ENCODE assay signal across 11 mouse cellular contexts in the genomic region with DNA sequence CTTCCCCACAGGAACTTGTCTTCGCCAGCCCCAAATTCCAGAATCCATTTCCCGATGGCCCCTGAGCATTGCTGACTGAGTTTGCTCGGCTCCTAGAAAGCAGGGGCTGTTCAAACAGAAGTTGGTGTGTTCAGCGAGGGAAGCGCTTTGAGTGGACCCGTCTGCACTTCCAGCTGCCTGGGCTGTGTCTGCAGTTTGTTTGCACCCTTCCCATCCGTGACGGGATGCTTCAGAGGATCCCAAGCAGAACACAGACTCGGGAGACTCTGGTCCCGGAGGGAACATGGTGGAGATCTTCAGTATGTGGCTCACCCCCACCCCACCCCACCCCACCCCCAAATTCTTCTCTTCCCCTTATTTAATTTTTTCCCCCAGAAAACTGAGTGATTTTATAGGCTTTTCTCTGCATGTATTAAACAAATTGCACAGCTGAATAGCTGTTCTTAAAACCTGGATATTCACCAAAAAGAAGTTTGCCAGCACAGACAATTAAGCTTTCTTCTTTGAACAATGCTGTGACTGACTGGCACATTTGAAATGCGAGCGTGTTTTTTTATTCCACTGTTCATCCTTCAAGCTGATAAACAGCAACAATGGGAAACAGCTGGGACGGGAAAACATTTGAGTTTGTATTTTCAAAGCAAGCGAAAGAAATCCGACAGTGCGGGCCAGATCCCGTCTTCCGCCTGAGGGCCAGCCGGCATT.
A peak's percentile ranks its signal among the peaks of the same experiment; 100 is the strongest.
DNase-seq lines count a peak whose midpoint lies in the region; ATAC-seq and TF ChIP-seq lines count a peak whose summit lies in the region.
"Had no signal": no experiment of that assay in that cellular context is flagged by ENCODE, and none has a peak within 500 bp of the region (broad histone marks: within the 10 kb centered on the region; RNA-seq: fewer than 3 reads in every experiment).

No protein-coding gene starts in this region.

- ATAC-seq in forebrain, embryonic 12.5 days (ENCODE audit: low FRiP score), result no peak
- no peak for ATAC-seq in forebrain, embryonic 11.5 days (replicated peaks; ENCODE audit: low FRiP score)
- peak; percentile 51; the same call in 1 of the 2 replicates for ATAC-seq in hindbrain, postnatal 0 days
- no peak for ATAC-seq in stomach, postnatal 0 days (ENCODE audit: low FRiP score, low TSS enrichment)
- ATAC-seq: inflammation-experienced regulatory T-cells, adult 6 months had no signal

- H3K9ac ChIP-seq in forebrain, embryonic 12.5 days, result no peak overlapping the region
- H3K9ac ChIP-seq in forebrain, embryonic 11.5 days (ENCODE audit: low read length), result no peak overlapping the region
- no peak overlapping the region for H3K9ac ChIP-seq in hindbrain, postnatal 0 days (replicated peaks; ENCODE audit: low read length)
- H3K9ac ChIP-seq in stomach, postnatal 0 days (ENCODE audit: low read length), result no peak overlapping the region
- H3K9ac ChIP-seq: liver, embryonic 13.5 days had no signal

- no peak for TF ChIP-seq CTCF in hindbrain, postnatal 0 days (IDR thresholded peaks at IDR 0.05; ENCODE audit: low read depth)
- TF ChIP-seq CTCF in stomach, postnatal 0 days (IDR thresholded peaks at IDR 0.05; ENCODE audit: low read depth), result no peak

- no peaks in the 10 kb centered on the region for H3K36me3 ChIP-seq in forebrain, embryonic 12.5 days (replicated peaks)
- no peaks in the 10 kb centered on the region for H3K36me3 ChIP-seq in forebrain, embryonic 11.5 days (ENCODE audit: control insufficient read depth, insufficient read depth, low read length)
- no peaks in the 10 kb centered on the region for H3K36me3 ChIP-seq in hindbrain, postnatal 0 days (ENCODE audit: insufficient read depth, low read length)
- no peaks in the 10 kb centered on the region for H3K36me3 ChIP-seq in stomach, postnatal 0 days (ENCODE audit: control insufficient read depth, insufficient read depth, low read length)
- H3K36me3 ChIP-seq: liver, embryonic 13.5 days had no signal

- no peaks in the 10 kb centered on the region for H3K9me3 ChIP-seq in forebrain, embryonic 12.5 days
- no peaks in the 10 kb centered on the region; the same call in 1 of the 2 replicates for H3K9me3 ChIP-seq in forebrain, embryonic 11.5 days (ENCODE audit: control insufficient read depth, low read length)
- H3K9me3 ChIP-seq in hindbrain, postnatal 0 days (ENCODE audit: low read length), result 0 out of 2 replicates have a peak, but pooled peaks cover 2% of the 10 kb centered on the region
- no peaks in the 10 kb centered on the region for H3K9me3 ChIP-seq in stomach, postnatal 0 days (ENCODE audit: control insufficient read depth, low read length)
- H3K9me3 ChIP-seq: liver, embryonic 13.5 days had no signal

- 0 out of 2 replicates have a peak overlapping the region, but pooled peaks have one; percentile 6 for H3K4me2 ChIP-seq in forebrain, embryonic 12.5 days
- H3K4me2 ChIP-seq in forebrain, embryonic 11.5 days (ENCODE audit: low read depth, low read length, severe bottlenecking), result no peak overlapping the region
- peak overlapping the region; percentile 36 for H3K4me2 ChIP-seq in hindbrain, postnatal 0 days (ENCODE audit: low read depth, low read length)
- H3K4me2 ChIP-seq in stomach, postnatal 0 days (replicated peaks; ENCODE audit: low read depth), result 0 out of 2 replicates have a peak overlapping the region, but pooled peaks have one; percentile 5
- H3K4me2 ChIP-seq: liver, embryonic 13.5 days had no signal

- TF ChIP-seq EP300 in stomach, postnatal 0 days (optimal IDR thresholded peaks at IDR 0.05), result no peak

- 43% methylated on average over 19 of the region's 19 CpGs for WGBS in forebrain, embryonic 12.5 days
- 53% methylated on average over 19 of the region's 19 CpGs for WGBS in forebrain, embryonic 11.5 days
- WGBS in hindbrain, postnatal 0 days, result 21% methylated on average over 19 of the region's 19 CpGs
- 28% methylated on average over 19 of the region's 19 CpGs for WGBS in stomach, postnatal 0 days

- H3K4me1 ChIP-seq in forebrain, embryonic 12.5 days, result peaks cover 17% of the 10 kb centered on the region
- 0 out of 2 replicates have a peak, but pooled peaks cover 2% of the 10 kb centered on the region for H3K4me1 ChIP-seq in forebrain, embryonic 11.5 days (replicated peaks; ENCODE audit: control insufficient read depth, insufficient read depth, low read length)
- H3K4me1 ChIP-seq in hindbrain, postnatal 0 days (ENCODE audit: insufficient read depth, low read length), result peaks cover 6% of the 10 kb centered on the region
- peaks cover 3% of the 10 kb centered on the region; the same call in 1 of the 2 replicates for H3K4me1 ChIP-seq in stomach, postnatal 0 days (replicated peaks; ENCODE audit: control insufficient read depth, insufficient read depth)
- H3K4me1 ChIP-seq: liver, embryonic 13.5 days had no signal

- intact Hi-C loops in left cerebral cortex, postnatal 4 days (cut with DNase I), result no loop called here
- intact Hi-C loops in left cerebral cortex, postnatal 14 days (cut with DNase I), result no loop called here

- H3K27me3 ChIP-seq in forebrain, embryonic 12.5 days, result 0 out of 2 replicates have a peak, but pooled peaks cover 8% of the 10 kb centered on the region
- no peaks in the 10 kb centered on the region for H3K27me3 ChIP-seq in forebrain, embryonic 11.5 days (ENCODE audit: control insufficient read depth, insufficient read depth, low read length)
- H3K27me3 ChIP-seq in hindbrain, postnatal 0 days (ENCODE audit: insufficient read depth, low read length), result no peaks in the 10 kb centered on the region
- H3K27me3 ChIP-seq in stomach, postnatal 0 days (ENCODE audit: control insufficient read depth, insufficient read depth, low read length), result no peaks in the 10 kb centered on the region
- H3K27me3 ChIP-seq: liver, embryonic 13.5 days had no signal

- no peak overlapping the region for H3K4me3 ChIP-seq in forebrain, embryonic 12.5 days (replicated peaks)
- no peak overlapping the region for H3K4me3 ChIP-seq in forebrain, embryonic 11.5 days (ENCODE audit: low read depth, low read length)
- H3K4me3 ChIP-seq in hindbrain, postnatal 0 days (ENCODE audit: low read length), result no peak overlapping the region
- no peak overlapping the region for H3K4me3 ChIP-seq in stomach, postnatal 0 days (ENCODE audit: low read depth, low read length)
- H3K4me3 ChIP-seq: liver, embryonic 13.5 days had no signal

- no peak overlapping the region for H3K27ac ChIP-seq in forebrain, embryonic 12.5 days
- no peak overlapping the region for H3K27ac ChIP-seq in forebrain, embryonic 11.5 days (ENCODE audit: low read depth, low read length)
- H3K27ac ChIP-seq in hindbrain, postnatal 0 days, result no peak overlapping the region
- H3K27ac ChIP-seq in stomach, postnatal 0 days (replicated peaks), result no peak overlapping the region
- H3K27ac ChIP-seq: liver, embryonic 13.5 days had no signal

- DNase-seq in forebrain, embryonic 11.5 days (ENCODE audit: low spot score), result no peak
- DNase-seq in left cerebral cortex, postnatal 4 days, result peak; percentile 18
- DNase-seq in left cerebral cortex, postnatal 14 days (ENCODE audit: low spot score in 2 of 2), result no peak
- DNase-seq in hindbrain, postnatal 0 days (ENCODE audit: low spot score), result peak; percentile 35
- no peak for DNase-seq in stomach, postnatal 0 days (ENCODE audit: low spot score)
- no peak for DNase-seq in thymus, postnatal 4 days
- DNase-seq in left cerebral cortex, adult 8-10 months (ENCODE audit: low spot score in 2 of 2), result no peak
- DNase-seq: liver, embryonic 13.5 days; right cerebral cortex, postnatal 25 days had no signal

Comparison
In these comparisons a context has a peak if more than half of its experiments do, and no peak if none do; other contexts are left out.
1. DNase-seq: peak in left cerebral cortex, postnatal 4 days (single experiment) and hindbrain, postnatal 0 days (single experiment); none in forebrain, embryonic 11.5 days (single experiment), left cerebral cortex, postnatal 14 days (0 of 2), stomach, postnatal 0 days (single experiment), thymus, postnatal 4 days (single experiment) and left cerebral cortex, adult 8-10 months (0 of 2).